Mouse (Mus musculus) gastrocnemius, postnatal 36 days (tissue): ENCODE data around the gene Ap5m1. TPM values are rescaled to one million over a fixed set of nuclear protein-coding genes. Genes with fewer than 3 reads are reported as not detected.
"Not testable (repeated sequence)": the region's sequence is repeated elsewhere in the genome, so short reads cannot be mapped to it uniquely, and the experiment has no call there.

Source experiments
- DNase-seq, 2 experiments: peaks; one replicate each; pipeline ENCODE4 v3.0.0; 2022
- intact Hi-C: fragments of 180-260 bp; cut with DNase I; formaldehyde crosslinking; loops from one replicate; pipeline ENCODE4 v1.15.1; 2025
- long read RNA-seq, 2 experiments: library from polyadenylated mRNA; stranded (forward); transcript quantifications; one replicate each; pipeline ENCODE4 v2.0.0; 2021
- total RNA-seq, 2 experiments: library from RNA; stranded (reverse); gene quantifications; 2 replicates each; pipeline ENCODE4 v1.2.3; 2021

The Ap5m1 gene
- 1 to 10 TPM; 8.1 to 9.8 TPM for total RNA-seq
- long read RNA-seq, experiment 1, full-length matches to known transcripts: 5 of 6 reads
- long read RNA-seq, experiment 1, partial matches to known transcripts: 0 of 6 reads
- long read RNA-seq, experiment 1, other reads (novel, unspliced or antisense): 1 of 6 reads
- long read RNA-seq, experiment 2, full-length matches to known transcripts: 7 of 9 reads
- long read RNA-seq, experiment 2, partial matches to known transcripts: 0 of 9 reads
- long read RNA-seq, experiment 2, other reads (novel, unspliced or antisense): 2 of 9 reads

DNA sequence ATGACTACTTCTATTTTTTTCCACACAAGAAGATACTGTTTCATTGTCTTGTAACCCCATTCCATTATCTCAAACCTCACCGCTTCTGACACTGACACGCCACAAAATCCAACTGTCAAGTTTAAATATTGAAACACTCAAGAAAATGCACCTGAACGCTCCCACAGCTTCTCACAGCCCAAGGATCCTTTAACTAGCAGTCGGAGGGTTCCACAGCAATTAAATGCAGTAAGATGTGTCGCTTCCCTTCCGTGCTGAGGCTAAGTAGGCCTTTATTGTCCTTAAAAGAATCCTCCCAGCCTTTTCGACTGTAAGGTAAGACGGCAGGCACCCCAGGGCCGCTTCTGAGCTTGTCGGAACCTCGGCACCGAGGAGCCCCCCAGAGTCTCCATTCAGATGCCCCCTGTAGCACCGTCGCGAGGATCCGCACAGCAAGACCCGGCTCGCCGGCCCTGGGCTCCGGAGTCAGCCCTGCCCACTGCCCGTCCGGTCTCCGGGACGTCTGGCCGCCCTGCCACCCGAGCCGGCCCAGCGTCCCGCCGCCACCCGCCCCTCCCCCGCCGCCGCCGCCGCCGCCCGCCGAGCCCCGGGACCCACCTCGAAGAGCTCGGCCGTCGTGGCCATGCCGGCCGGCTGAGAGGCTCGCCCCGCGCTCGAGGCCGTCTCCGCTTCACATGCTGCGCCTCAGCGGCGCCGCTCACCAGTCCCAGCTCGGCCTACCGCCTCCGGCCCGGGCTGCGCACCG is at the start of gene Ap5m1:
Ap5m1 (plus strand) TSS at position 569 of the 745 bp plus-strand sequence.
- DNase-seq: peak in 1 of 2 experiments; percentile 22
- intact Hi-C loops: no loop called here

DNA sequence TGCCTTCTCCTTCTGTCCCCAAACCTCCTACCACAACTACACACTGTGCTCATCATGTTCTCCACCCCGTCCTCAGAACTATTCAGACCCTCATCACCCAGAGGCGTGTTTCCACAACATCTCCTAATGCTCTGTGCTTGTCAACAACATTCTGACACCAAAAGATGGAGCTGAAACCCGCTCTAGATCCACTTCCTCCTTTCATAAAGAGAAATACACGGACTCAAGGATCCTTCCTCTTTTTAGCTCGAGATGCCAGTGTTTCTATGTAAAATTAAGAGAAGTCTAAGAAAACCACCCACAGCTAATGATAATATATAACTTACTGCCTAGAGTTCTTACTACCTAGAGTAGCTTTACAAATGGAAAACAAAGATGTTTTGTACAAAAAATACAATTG is 46.1 kb upstream of the Ap5m1 start:
- DNase-seq: no peak
- intact Hi-C loops: no loop called here

DNA sequence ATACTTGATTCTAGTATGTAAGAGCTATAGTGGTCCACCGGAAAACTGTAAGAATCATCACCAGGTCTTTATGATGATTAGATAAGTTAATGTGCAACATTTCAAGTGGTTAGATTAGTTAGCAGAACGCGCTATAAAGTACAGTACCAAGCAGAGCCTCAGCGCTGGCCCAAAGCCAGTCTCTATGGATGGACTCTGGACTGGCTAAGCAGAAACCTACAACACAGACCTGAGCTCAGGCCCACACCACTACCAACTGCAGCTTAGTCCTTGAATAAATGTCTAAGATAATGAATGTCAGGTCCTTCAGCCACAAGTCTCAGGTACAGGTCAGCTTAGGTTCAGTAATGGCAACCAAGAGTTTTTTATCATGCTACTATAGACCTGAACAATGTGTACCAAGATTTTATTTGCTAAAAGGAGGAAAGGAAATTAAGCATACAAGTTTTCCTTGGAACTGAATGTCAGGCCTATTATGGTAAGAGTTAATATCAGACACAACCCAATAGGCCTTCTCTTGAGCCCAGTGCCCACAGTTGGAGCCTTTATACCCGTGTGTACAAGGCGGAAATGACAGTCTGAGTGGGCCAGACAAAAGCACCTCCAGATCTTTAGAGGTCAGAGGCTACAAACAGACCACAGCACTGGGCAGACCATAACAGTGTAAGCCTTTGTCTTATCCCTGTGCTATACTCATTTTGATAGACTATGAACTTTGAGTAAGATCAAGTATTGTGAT is 38.7 kb upstream of the Ap5m1 start:
- intact Hi-C loops: no loop called here
- DNase-seq: no peak

DNA sequence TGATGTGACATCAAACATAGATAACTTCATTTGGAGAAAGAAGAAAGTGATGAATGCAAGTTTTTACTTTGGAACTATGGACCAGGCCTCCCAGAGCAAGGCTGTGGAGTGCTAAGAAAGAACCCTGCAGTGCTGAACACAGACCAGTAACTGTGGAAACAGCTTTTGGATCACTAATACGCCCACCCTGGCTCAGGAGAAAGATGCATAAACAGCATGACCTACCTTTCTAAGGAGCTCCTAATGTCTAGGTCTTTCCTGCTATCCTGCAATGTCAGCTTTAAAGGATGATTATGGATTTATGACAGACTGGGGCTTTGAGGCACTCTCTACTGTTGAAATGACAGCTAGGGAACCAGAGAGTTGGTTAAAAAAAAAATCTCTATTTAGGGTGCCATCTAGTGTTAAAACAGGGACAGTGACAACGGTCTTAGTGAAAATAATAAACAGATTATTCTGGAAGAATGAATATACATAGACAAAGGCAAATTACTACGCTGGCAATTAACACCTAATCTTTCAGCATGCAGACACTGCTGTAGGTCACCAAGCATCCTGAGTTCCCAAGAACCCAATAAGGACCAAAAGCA is 38.0 kb upstream of the Ap5m1 start:
- intact Hi-C loops: no loop called here
- DNase-seq: no peak

DNA sequence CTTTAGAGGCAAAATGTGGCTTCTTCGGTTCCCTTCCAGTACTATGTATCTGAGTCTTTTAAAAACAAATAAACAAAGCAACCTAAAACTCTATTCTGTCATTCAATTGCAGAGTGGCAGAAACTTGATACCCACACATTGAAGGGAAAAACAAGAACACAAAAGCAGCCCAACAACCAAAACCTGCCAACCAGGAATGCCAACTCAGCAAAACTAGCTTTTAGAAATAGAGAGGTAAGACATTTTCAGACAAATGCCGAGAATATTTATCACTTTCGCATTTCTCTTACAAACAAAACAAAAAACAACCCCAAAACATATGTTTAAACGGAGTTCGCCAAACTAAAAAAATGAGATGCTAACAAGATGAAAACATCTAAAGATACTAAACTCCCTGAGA is 36.9 kb upstream of the Ap5m1 start:
- intact Hi-C loops: no loop called here
- no peak for DNase-seq

DNA sequence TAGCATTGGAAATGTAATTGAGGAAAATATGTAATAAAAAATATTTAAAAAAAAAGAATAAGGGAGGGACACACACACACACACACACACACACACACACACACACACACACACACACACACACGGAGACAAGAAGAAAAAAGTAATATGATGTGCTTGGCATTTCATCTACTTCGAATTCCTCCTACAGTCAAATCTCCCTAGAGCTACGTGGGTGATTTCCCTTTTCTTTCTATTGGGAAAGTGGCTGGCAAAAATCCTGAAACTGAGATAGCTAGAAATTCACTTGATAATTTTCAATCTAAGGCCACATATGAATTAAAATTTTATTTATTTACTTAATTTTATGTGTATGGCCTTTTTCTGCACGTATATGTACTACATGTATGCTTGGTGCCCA is 20.3 kb upstream of the Ap5m1 start:
- DNase-seq: no peak

DNA sequence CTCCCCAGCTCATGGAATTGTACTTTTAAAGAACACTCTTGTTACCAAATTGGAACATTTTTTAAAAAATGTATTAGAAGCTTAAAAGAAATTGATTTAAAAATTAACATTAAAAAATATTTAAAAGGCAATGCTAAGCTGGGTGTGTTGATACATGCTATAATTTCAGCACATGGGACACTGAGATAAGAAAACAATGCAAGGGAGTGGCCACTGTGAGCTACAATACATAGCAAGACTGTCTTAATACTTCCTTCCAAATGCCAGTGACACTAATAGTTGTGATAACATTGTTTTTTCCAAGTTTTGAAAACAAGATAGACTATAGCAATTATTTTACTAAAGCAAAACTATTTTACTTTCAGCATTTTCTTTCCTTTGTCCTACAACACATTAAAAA is 16.4 kb upstream of the Ap5m1 start:
- DNase-seq: no peak
- intact Hi-C loops: no loop called here

More for the DNA sequence above, 20.3 kb upstream of the Ap5m1 start:
- intact Hi-C loops: no loop called here

DNA sequence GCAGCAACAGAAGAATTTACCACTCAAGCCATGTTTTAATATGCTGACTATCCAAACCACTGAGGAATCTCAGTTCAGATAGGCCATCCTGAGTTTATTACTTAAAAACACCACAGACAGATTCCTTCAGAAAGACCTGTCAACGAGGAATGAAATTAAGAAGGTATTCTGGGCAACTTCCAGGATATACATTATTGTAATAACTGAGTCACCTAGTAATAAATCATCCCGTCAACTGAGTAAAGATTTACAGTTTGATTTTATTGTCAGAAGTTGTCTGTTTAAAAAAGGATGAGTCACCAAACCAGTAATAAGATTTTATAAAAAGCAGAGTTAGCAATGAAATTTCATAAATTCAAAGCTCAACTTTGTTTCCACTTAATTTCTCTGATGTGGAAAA is 2.1 kb upstream of the Ap5m1 start:
- intact Hi-C loops: no loop called here
- no peak for DNase-seq

DNA sequence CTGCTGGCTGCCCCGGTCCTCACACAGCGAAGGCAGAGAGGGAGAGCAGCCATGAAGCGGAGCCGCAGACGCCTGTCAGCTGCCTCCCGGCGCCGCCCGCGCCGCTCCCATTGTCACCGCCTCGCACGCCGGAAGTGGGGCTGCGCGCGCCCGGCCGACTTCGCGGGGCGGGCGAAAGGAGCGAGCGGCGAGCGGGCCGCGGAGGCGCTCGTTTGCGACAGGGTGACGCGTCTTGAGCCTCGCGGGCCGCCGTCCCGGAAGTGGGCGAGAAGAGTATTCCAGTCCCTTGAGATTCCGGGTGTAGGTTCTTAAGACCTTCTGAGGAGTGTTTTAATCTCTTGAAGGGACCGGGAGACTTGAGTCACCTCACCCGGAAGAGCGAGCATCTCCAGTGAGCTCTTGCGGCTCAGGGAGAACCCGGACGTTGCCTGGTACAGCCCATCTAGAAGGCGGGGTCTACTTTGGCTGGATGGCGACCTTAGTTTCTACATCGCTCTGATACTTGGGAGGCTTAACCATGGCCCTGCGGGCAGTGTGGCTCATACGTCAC is 452 bp downstream of the Ap5m1 start, which contains the start of gene Exoc5:
Exoc5 (minus strand) TSS at position 380 of the 550 bp plus-strand sequence.
- intact Hi-C loops: no loop called here
- peak; percentile 95 for DNase-seq

DNA sequence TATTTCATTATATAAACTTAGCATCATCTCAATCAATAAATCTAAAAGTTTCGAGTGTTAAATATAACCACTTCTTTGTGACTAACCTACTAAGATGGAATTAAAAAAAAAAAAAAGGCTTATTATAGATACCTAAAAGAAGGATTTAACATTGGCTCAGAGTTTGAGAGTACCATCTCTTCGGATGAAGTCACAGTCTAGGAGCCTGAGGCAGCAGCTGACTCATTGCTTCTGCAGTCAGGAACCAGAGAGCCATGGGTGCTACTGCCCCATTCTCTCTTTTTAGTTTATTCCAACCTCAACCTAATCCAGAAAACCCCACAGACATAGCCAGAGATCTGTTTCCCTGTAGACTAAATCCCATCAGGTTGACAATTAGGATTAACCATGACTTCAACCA is 6.9 kb downstream of the Ap5m1 start:
- no peak for DNase-seq
- intact Hi-C loops: no loop called here

DNA sequence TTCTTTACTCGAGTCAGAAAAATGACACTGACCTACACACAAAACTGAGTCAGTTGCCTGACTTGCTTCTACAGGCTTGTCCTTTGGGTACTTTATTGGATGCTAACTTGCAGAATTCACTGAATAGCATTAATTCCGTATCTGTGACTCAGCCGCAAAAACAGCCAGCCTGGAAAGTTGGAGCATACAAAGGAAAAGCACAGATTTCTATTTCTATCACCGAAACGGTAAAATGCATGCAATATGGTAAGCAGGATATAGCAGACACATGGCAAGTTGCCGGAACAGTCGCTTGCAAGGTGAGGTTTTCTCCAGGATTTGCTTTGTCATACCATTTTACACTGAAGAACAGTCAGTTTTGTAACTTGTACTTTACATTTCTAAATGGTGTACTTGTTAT is 8.0 kb downstream of the Ap5m1 start:
- DNase-seq: no peak
- intact Hi-C loops: no loop called here

DNA sequence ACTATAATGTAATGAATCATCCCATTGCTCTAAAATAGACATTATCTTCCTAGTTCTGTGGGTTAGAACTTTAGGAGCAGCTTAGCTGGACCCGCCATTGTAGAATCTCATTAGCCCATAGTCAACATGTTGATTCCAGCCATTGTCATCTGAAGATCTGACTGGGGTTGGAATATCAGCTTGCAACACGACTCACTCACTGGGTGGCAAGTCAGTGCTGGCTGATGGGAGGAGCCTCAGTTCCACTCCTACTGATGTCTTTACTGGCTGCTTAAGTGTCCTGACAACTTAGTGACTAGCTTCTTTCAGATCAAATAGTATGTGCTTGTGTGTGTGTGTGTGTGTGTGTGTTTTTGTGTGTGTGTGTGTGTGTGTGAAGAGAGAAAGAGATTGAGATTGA is 8.5 kb downstream of the Ap5m1 start:
- intact Hi-C loops: no loop called here

DNA sequence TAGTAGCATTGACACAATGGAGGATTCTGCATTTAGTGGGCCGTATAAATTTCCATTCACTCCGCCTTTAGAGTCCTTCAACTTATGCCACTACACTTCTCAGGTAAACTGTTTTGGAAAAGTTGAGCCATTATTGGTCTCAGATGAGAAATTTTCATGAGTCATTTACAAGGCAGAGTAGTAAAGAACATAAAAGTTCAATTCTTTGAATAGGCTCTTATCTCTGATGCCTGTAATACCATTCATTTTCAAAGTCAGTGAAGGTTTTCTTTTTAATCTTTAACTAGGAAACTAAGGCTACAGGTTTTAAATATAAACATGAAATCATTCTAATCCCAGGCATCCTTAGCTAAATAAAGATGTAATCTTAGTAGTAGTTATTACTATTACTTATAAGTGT is 12.9 kb downstream of the Ap5m1 start:
- intact Hi-C loops: no loop called here
- DNase-seq: no peak

More for the DNA sequence above, 8.5 kb downstream of the Ap5m1 start:
- DNase-seq: no peak

DNA sequence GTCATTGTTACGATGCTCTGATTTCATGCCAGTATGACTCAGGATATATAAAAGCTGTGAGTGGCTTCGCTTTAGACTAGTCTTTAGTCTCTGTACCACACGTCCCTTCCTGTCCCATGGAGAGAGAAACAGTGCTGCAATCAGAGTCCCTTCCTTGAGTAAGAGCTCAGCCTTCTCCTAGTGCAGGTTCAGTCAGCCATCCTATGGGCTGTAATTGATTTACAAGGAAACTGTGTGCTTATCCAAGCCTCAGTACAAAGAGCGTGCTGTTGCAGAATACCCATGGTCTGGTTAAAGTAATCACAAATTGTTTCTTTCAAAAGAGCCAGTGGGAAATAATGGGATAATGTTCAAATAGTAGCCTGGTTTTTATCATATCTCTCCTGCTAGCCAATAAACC is 20.6 kb downstream of the Ap5m1 start:
- no peak for DNase-seq
- intact Hi-C loops: no loop called here

DNA sequence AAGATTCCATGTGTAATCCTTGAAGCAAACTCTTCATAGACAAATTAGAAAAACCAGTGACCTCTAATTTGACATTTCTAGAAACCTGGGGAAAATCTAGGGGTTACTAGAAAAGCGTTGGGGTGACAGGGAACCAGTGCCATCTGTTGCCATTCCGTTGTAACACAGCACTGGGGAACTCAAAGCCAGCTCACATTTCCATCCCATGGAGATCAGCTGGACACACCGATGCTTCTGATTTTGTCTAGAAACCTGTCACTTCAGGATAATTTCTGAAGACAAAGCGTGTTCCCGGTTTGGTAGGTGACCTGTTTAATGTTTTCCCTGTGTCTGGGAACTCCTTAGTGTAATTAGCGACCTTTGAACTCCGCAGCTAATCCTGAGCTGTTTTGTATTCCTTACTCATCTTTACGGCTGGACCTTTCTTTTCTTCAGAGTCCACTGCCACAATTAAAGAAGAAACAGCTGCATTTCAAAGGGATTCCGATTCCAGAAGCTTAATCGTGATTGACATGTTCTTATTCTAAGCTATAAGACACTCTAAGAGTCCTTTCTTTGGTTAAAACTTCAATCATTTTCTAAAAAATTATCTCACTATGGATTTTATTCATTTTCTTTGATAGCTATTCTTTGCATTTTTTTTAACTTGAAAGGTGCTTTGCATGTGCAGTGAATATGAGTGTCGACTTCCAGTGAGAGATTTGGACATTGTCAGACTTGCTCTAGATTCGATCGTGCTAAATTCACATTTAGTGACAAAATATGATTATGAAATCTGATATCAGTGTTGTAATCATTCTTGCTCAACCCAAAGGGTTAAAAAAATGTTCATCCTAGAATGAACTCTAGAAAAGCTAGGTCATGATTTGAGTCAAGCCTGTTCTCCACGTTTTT is 22.5 kb downstream of the Ap5m1 start:
- no peak for DNase-seq
- intact Hi-C loops: no loop called here

DNA sequence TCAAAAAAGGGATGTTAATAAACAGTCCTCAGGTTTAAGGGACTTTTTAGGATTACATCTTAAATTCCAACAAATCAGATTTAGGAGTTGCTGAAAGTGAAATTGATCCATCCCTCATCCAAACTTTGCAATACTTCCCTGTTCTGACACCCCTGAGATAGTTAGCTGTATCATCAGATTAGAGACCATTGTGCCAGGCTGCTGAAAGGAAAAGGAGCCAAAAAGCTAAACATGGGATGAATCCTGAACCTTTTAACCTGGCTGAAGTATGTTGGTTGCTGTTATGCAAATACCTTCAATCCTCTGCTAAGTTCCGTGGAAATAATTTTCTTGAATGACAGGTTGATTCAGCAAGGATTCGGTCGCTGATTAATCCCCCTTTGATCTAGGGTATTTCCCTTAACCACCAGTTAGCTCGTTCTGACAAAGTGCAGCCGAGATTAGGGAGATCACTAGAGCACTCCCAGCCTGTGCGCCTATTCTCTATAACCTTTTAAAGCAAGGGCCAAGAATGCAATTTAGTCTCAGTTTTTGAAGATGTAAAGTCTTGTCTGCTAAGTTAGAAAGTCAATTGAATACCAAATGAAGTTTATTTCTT is 23.7 kb downstream of the Ap5m1 start:
- DNase-seq: no peak
- intact Hi-C loops: no loop called here

DNA sequence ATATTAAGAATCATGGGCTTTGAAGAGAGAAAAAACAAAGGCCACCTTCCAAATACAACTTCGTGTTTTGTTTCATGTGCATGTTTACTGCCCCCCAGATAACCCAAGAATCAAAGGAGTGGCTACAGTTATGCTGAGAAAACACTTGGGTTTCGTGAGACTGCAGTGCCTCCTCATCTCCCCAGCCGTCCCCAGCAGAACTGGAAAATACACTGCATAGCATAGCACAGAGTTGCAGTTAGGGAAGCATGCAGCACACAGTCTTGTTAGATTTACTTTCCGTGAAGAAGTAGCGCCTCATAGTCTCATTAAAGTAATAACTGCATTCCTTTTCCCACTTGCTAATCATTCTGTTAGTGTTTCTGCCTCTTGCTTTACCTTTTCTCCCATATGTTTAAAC is 24.2 kb downstream of the Ap5m1 start:
- intact Hi-C loops: no loop called here
- no peak for DNase-seq

DNA sequence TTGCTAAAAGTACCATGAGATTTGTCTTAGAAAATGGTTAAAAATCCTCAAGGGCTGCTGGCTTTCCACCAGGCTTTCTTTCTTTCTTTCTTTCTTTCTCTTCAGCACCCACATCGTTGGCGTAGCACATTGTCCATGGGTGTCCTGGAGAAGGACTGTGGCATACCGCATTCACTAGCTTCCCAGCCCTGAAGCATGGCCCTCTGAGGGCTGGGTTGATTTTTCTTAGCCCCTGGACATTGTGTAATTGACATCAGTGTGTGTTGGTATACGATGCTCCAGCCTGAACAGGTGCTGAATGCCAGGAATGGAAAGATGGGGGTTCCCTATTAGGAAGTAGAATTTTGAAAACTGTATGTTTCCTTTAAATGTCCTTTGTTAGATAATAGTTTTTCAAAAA is 25.4 kb downstream of the Ap5m1 start:
- intact Hi-C loops: no loop called here
- no peak for DNase-seq

DNA sequence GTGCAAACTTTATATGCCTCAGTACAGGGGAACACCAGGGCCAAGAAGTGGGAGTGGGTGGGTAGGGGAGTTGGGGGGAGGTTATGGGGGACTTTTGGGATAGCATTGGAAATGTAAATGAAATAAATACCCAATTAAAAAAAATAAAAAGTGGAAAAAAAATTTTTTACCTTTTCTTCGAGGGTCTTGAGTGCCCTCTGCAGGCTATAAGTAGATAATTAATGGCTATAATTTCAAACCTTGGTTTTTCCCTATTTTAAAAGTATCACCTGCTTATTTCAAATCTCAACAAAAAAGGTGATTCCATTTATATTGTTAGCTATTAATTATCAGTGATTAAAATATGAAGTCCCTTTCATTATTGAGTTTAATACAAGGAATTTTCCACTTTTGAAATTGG is 25.9 kb downstream of the Ap5m1 start:
- DNase-seq, intact Hi-C loops: not testable (repeated sequence)
